Mouse (Mus musculus) cerebellum, adult 2 months (tissue): Measurements from ENCODE around the gene Ctxn1. TPM values are rescaled to one million over a fixed set of nuclear protein-coding genes. Genes with fewer than 3 reads are reported as not detected.

Source experiments
- DNase-seq, 2 experiments: peaks; one replicate each; pipeline ENCODE4 v3.0.0; 2021
- H3K27ac ChIP-seq: fragments of 200-500 bp; 2 replicates; pipeline ENCODE4 v1.5.1; 2012; ENCODE audit warnings: low read length, control low read depth, inconsistent platforms; ENCODE audit not compliant: insufficient read depth
- H3K27me3 ChIP-seq: fragments of 200-500 bp; 2 replicates; pipeline ENCODE4 v1.6.1; 2012; ENCODE audit warnings: inconsistent platforms, mild to moderate bottlenecking, low read length, moderate library complexity; ENCODE audit not compliant: control insufficient read depth, insufficient read depth
- H3K4me1 ChIP-seq: fragments of 200-500 bp; 2 replicates; pipeline ENCODE4 v1.6.1; 2011; ENCODE audit warnings: low read length; ENCODE audit not compliant: control insufficient read depth, insufficient read depth
- H3K4me3 ChIP-seq: fragments of 200-500 bp; replicated peaks from 2 replicates; pipeline ENCODE3; 2011; ENCODE audit warnings: mild to moderate bottlenecking, low read depth, low read length, control low read depth; ENCODE audit not compliant: insufficient read depth
- CTCF ChIP-seq: fragments of 200-500 bp; IDR thresholded peaks from 2 replicates; pipeline ENCODE4 v1.5.1; 2011; ENCODE audit warnings: low read depth, mild to moderate bottlenecking, control low read depth, low read length, moderate library complexity, borderline replicate concordance; ENCODE audit not compliant: insufficient read depth
- POLR2A ChIP-seq: fragments of 200-500 bp; IDR thresholded peaks from 2 replicates; pipeline ENCODE4 v1.6.1; 2011; ENCODE audit warnings: low read length, control low read depth, borderline replicate concordance; ENCODE audit not compliant: insufficient read depth
- WGBS: fragments of 180-500 bp; shearing (Covaris S2); methylation state at CpG from one replicate; pipeline ENCODE4 v1.1.7; 2018; 5-methylcytosine and 5-hydroxymethylcytosine counted together
- polyA plus RNA-seq: library from polyadenylated mRNA; depleted of rRNA; stranded (reverse); fragments of >200 nt; gene quantifications from 2 replicates; pipeline ENCODE4 v1.2.3, GENCODE M21; 2012; rRNA removed

Gene Ctxn1
- polyA plus RNA-seq, 1 experiment, result 24.1 TPM

DNA sequence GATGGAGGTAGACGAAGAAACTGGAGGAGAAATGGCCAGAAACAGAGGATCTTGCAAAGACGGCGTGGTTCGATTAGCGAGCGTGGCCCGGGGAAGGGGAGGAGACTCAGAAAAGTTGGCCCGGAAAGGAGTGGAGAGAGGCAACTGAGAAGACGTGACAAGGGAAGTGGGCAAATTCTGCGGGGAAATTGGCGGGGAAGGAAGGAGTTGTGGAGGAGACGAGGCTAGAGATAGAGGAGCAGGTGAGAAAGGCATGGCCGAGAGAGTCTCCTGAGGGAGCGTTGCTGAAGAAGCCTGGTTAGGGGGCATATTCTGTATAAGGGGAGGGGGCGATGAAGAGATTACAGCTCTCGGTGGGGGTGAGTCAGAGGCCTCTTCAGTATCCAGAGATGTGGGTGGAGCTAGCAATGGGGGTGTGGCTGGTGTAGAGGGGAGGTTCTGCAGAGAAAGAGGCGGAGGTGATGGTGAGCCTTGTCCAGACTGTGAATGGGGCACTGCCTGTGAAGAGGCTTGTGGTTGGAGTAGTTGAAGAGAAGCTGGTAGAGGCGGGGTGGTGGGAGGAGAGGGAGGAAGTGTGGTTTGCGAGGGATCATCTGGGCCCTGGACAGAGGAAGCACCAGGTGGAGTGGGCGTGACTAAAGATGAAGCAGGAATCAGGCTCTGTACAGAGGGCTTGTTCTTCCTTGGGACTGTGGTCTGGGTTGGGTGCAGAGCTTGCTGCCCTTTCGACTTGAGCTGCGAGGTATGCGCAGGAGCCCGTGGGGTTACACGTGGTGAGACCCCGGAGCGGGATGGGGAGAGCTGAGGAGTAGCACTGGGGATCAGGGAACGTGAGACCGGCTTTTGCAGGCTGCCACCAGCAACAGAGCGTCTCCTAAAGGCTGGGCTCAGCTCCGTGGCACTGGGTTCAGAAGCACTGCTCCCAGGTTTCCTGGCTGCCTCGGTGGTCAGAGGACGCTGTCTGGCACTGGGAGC, 44.8 kb downstream of the Ctxn1 start:
- H3K27ac ChIP-seq, result no peak overlapping the region
- no peaks in the 10 kb centered on the region; the same call in none of the 2 replicates for H3K4me1 ChIP-seq
- 48% methylated on average over 33 of the region's 33 CpGs for WGBS
- TF ChIP-seq CTCF (no peak), POLR2A (no peak)
- no peak for DNase-seq
- H3K27me3 ChIP-seq, result no peaks in the 10 kb centered on the region
- H3K4me3 ChIP-seq, result no peak overlapping the region

DNA sequence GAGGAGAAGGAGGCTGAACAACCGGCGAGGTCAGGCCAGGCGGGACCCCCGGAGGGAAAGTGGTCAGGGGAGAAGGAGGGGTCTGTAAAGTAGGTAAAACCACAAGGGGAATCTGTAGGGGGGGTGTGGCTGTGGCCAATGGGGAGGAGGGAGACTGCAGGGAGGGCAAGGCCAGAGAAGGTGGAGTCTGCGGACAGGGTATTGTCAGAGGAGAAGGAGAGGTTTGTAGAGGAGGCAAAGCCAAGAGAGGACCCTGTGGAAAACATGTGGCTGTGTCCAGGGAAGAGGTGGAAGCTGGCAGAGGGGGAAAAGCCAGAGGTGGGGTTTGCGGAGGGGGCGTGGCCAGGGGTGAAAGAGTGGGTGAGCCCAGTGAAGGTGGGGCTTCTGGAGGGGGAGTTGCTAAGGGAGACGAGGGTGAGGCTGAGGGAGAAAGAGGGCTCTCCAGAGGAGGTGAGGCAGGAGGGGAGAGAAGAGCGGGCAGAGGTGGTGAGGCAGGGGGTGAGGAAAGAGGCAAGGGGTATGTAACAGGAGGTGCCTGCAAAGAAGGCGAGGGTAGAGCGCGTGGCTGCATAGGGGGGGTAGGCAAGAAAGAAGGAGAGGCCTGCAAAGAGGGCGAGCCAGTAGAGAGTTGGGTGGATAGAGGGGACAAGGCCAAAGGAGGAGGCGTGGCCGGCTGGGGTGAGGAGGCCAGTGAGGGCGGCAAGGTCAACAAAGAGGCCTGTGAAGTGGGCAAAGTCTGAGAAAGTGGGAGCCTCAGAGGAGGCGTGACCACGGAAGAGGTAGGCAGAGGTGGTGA, 45.7 kb downstream of the Ctxn1 start:
- no peaks in the 10 kb centered on the region for H3K27me3 ChIP-seq
- H3K27ac ChIP-seq, result no peak overlapping the region
- TF ChIP-seq POLR2A (no peak), CTCF (no peak)
- no peak overlapping the region for H3K4me3 ChIP-seq
- DNase-seq, result no peak
- no peaks in the 10 kb centered on the region; the same call in none of the 2 replicates for H3K4me1 ChIP-seq
- 31% methylated on average over 18 of the region's 18 CpGs for WGBS

DNA sequence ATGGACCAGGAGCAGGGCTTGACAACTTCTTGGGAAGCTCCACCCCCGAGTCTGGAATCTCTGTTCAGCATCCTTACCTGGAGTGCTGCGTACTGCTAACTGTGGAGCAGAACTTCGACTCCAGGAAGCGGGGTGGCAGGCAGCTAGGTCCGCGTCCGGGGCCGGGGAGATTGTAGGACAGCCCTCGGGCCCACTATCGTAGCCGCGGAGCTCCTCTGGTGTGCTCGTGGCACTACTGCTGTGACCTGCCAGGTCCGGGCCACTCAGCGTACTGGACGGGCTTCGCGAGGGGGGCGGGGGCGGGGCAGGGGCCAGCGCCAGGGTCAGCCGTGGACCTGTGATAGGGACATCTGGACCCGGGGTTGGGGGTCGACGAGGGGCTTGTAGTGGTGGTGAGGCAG, 46.3 kb downstream of the Ctxn1 start:
- Histone ChIP-seq H3K27ac (no peak overlapping the region), H3K4me1 (no peaks in the 10 kb centered on the region; the same call in none of the 2 replicates), H3K27me3 (no peaks in the 10 kb centered on the region), H3K4me3 (peak overlapping the region; percentile 14)
- TF ChIP-seq CTCF, result no peak
- TF ChIP-seq POLR2A, result no peak
- no peak for DNase-seq
- WGBS, result 2% methylated on average over 25 of the region's 25 CpGs

- H3K4me1 ChIP-seq, result peaks cover 10% of the 10 kb centered on the region
- TF ChIP-seq POLR2A (no peak), CTCF (no peak)
- H3K27me3 ChIP-seq, result no peaks in the 10 kb centered on the region
- H3K27ac ChIP-seq, result no peak overlapping the region
- no peak overlapping the region for H3K4me3 ChIP-seq
- WGBS, result 68% methylated on average over 6 of the region's 6 CpGs
- DNase-seq, result no peak
Measured at GRCm38 (mm10) chr8:4211097-4211496, 48.0 kb downstream of the Ctxn1 start.

Other genes starting within 250 kb of the Ctxn1 start
- gene Cd209f, start 153.4 kb downstream of the Ctxn1 start, polyA plus RNA-seq, result 0.38 and 0.46 TPM in 2 replicates
- gene Cd209g, start 125.2 kb downstream of the Ctxn1 start, polyA plus RNA-seq, result 0.20 and 0.21 TPM in 2 replicates
- gene Evi5l, start 92.7 kb downstream of the Ctxn1 start, polyA plus RNA-seq, result 66.5 and 73.3 TPM in 2 replicates
- gene Prr36, start 41.8 kb downstream of the Ctxn1 start, polyA plus RNA-seq, result 8.2 and 8.6 TPM in 2 replicates
- gene Lrrc8e, start 32.4 kb downstream of the Ctxn1 start, polyA plus RNA-seq, result 0.02 TPM in 1 of 2 replicates, not detected in the other
- 85.2 and 86.7 TPM in 2 replicates for gene Map2k7, start 20.5 kb downstream of the Ctxn1 start, polyA plus RNA-seq
- 8.6 and 9.4 TPM in 2 replicates for gene Gm49320, start 20.4 kb downstream of the Ctxn1 start, polyA plus RNA-seq
- 32.6 and 39.8 TPM in 2 replicates for gene Tgfbr3l, start 11.1 kb downstream of the Ctxn1 start, polyA plus RNA-seq
- 43.8 and 47.0 TPM in 2 replicates for gene Snapc2, start 6.2 kb downstream of the Ctxn1 start, polyA plus RNA-seq
- gene Timm44, start 16.6 kb upstream of the Ctxn1 start, polyA plus RNA-seq, result 91.5 and 98.4 TPM in 2 replicates
- gene Ccl25, start 65.9 kb upstream of the Ctxn1 start, polyA plus RNA-seq, result 16.9 and 17.2 TPM in 2 replicates
- gene Elavl1, start 66.1 kb upstream of the Ctxn1 start, polyA plus RNA-seq, result 36.8 and 37.3 TPM in 2 replicates
- 47.3 and 48.5 TPM in 2 replicates for gene Cers4, start 233.8 kb upstream of the Ctxn1 start, polyA plus RNA-seq